Mouse (Mus musculus): ENCODE results near the gene Ddx31.

GRCm38 (mm10) chr2:28884914-28885313, 44.7 kb downstream of the Ddx31 start:
- no peak for TF ChIP-seq CTCF (IDR thresholded peaks at IDR 0.05; ENCODE audit: extremely low read depth, insufficient read length, insufficient replicate concordance, low read depth, low read length)
- TF ChIP-seq POLR2A (IDR thresholded peaks at IDR 0.05; ENCODE audit: low read depth, low read length): no peak
